Mouse (Mus musculus): ENCODE results near the gene Pex19. TPM values are rescaled to one million over a fixed set of nuclear protein-coding genes. Genes with fewer than 3 reads are reported as not detected.

The Pex19 gene
- total and polyA plus RNA-seq, 3 experiments: 26.3 to 53.6 TPM; not detected in 1

DNA sequence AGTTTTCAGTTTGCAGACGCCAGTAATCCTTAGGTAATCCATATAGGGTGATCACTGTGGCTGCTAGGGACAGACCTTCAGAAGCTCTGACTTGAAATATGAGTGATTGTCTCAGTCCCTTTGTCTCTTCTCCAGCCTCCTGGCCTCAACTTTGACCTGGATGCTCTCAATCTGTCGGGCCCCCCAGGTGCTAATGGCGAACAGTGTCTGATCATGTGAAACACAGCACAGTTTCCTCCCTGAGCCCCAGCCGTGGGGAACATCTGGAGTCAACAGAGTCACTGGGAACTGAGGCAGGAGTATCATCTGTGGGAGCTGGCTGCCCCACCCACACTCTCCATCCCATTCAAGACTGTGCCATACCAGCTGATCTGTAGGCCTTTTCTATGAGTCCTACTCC, 7.5 kb downstream of the Pex19 start:
- no peaks in the 10 kb centered on the region for H3K79me2 ChIP-seq (ENCODE audit: control insufficient read depth, insufficient read depth, low read length, poor library complexity)
- no peak overlapping the region for H3K4me3 ChIP-seq (ENCODE audit: control insufficient read depth in 1 of 2, insufficient read depth in 1 of 2, low read depth in 2 of 2, low read length in 2 of 2)
- H3K4me1 ChIP-seq (ENCODE audit: control insufficient read depth in 1 of 2, insufficient read depth in 2 of 2, low read length in 2 of 2): no peaks in the 10 kb centered on the region
- DNase-seq (ENCODE audit: low read depth, low spot score): no peak
- H3K9ac ChIP-seq (ENCODE audit: control insufficient read depth, low read depth, low read length, poor library complexity, severe bottlenecking): no peak overlapping the region
- TF ChIP-seq MYC (IDR thresholded peaks at IDR 0.05; ENCODE audit: low read depth, low read length) (no peak), RCOR1 (IDR thresholded peaks at IDR 0.05; ENCODE audit: low read depth, low read length) (no peak), USF2 (IDR thresholded peaks at IDR 0.05; ENCODE audit: borderline replicate concordance in 1 of 2, insufficient read depth in 1 of 2, low read depth in 1 of 2, low read length in 2 of 2) (no peak), TCF12 (IDR thresholded peaks at IDR 0.05; ENCODE audit: low read depth, low read length) (no peak), ZC3H11A (IDR thresholded peaks at IDR 0.05; ENCODE audit: low read depth, low read length) (no peak), ELF1 (IDR thresholded peaks at IDR 0.05; ENCODE audit: low read depth, low read length) (no peak), ETS1 (IDR thresholded peaks at IDR 0.05; ENCODE audit: low read depth, low read length) (no peak), SIN3A (IDR thresholded peaks at IDR 0.05; ENCODE audit: low read length) (no peak), E2F4 (IDR thresholded peaks at IDR 0.05; ENCODE audit: borderline replicate concordance, low read depth, low read length) (no peak), GATA1 (IDR thresholded peaks at IDR 0.05; ENCODE audit: low read depth, low read length) (no peak), POLR2A (IDR thresholded peaks at IDR 0.05; ENCODE audit: control insufficient read depth in 1 of 2, insufficient read depth in 1 of 2, low read depth in 1 of 2, low read length in 2 of 2, poor library complexity in 1 of 2) (no peak), MXI1 (IDR thresholded peaks at IDR 0.05; ENCODE audit: low read depth, low read length) (no peak), NELFE (IDR thresholded peaks at IDR 0.05; ENCODE audit: low read depth, low read length) (no peak), HCFC1 (IDR thresholded peaks at IDR 0.05; ENCODE audit: low read depth, low read length) (no peak), KAT2A (conservative IDR thresholded peaks at IDR 0.05; ENCODE audit: low read depth, low read length) (no peak), MYB (IDR thresholded peaks at IDR 0.05; ENCODE audit: low read depth, low read length) (no peak), POLR2AphosphoS5 (IDR thresholded peaks at IDR 0.05; ENCODE audit: borderline replicate concordance, low read depth, low read length) (no peak), USF1 (IDR thresholded peaks at IDR 0.05; ENCODE audit: low read depth, low read length) (no peak), MAFK (IDR thresholded peaks at IDR 0.05; ENCODE audit: borderline replicate concordance, low read depth, low read length) (no peak), NRF1 (IDR thresholded peaks at IDR 0.05; ENCODE audit: insufficient read depth, low read depth, low read length, poor library complexity, severe bottlenecking) (no peak)
- no peaks in the 10 kb centered on the region for H3K9me3 ChIP-seq (replicated peaks; ENCODE audit: insufficient read depth, low read length)
- H3K27ac ChIP-seq (ENCODE audit: control insufficient read depth, low read depth, low read length): no peak overlapping the region
- no peaks in the 10 kb centered on the region for H3K27me3 ChIP-seq (ENCODE audit: control insufficient read depth in 1 of 2, insufficient read depth in 2 of 2, low read length in 2 of 2)
- peaks cover 0 to 8% of the 10 kb centered on the region in 2 experiments; a peak in 2 of 4 replicates for H3K36me3 ChIP-seq (ENCODE audit: control insufficient read depth in 1 of 2, insufficient read depth in 2 of 2, low read length in 2 of 2)

- H3K36me3 ChIP-seq (ENCODE audit: control insufficient read depth in 1 of 2, insufficient read depth in 2 of 2, low read length in 2 of 2): peaks cover 0 to 2% of the 10 kb centered on the region in 2 experiments; a peak in 1 of 4 replicates
- H3K27me3 ChIP-seq (ENCODE audit: control insufficient read depth in 1 of 2, insufficient read depth in 2 of 2, low read length in 2 of 2): no peaks in the 10 kb centered on the region
- no peak overlapping the region for H3K27ac ChIP-seq (ENCODE audit: control insufficient read depth, low read depth, low read length)
- H3K4me1 ChIP-seq (ENCODE audit: control insufficient read depth in 1 of 2, insufficient read depth in 2 of 2, low read length in 2 of 2): no peaks in the 10 kb centered on the region
- H3K79me2 ChIP-seq (ENCODE audit: control insufficient read depth, insufficient read depth, low read length, poor library complexity): no peaks in the 10 kb centered on the region
- H3K9me3 ChIP-seq (replicated peaks; ENCODE audit: insufficient read depth, low read length): no peaks in the 10 kb centered on the region
- H3K4me3 ChIP-seq (ENCODE audit: control insufficient read depth in 1 of 2, insufficient read depth in 1 of 2, low read depth in 2 of 2, low read length in 2 of 2): no peak overlapping the region
- DNase-seq (ENCODE audit: low read depth, low spot score): no peak
- no peak overlapping the region for H3K9ac ChIP-seq (ENCODE audit: control insufficient read depth, low read depth, low read length, poor library complexity, severe bottlenecking)
- TF ChIP-seq EP300 (IDR thresholded peaks at IDR 0.05; ENCODE audit: low read depth in 1 of 2, low read length in 2 of 2): no peak
- no peak for TF ChIP-seq CTCF (IDR thresholded peaks at IDR 0.05 in 2 of 3, conservative IDR thresholded peaks at IDR 0.05 in 1 of 3; ENCODE audit: control insufficient read depth in 1 of 3, insufficient read depth in 1 of 3, low read depth in 2 of 3, low read length in 3 of 3, poor library complexity in 1 of 3, severe bottlenecking in 1 of 3)
- no peak for TF ChIP-seq ZKSCAN1 (IDR thresholded peaks at IDR 0.05; ENCODE audit: low read depth, low read length)
- no peak for TF ChIP-seq NRF1 (IDR thresholded peaks at IDR 0.05; ENCODE audit: insufficient read depth, low read depth, low read length, poor library complexity, severe bottlenecking)
- no peak for TF ChIP-seq MAX (IDR thresholded peaks at IDR 0.05; ENCODE audit: low read length)
- no peak for TF ChIP-seq E2F4 (IDR thresholded peaks at IDR 0.05; ENCODE audit: borderline replicate concordance, low read depth, low read length)
- TF ChIP-seq ETS1 (IDR thresholded peaks at IDR 0.05; ENCODE audit: low read depth, low read length): no peak
- TF ChIP-seq CHD2 (IDR thresholded peaks at IDR 0.05; ENCODE audit: low read length): no peak
- no peak for TF ChIP-seq RAD21 (IDR thresholded peaks at IDR 0.05; ENCODE audit: low read depth, low read length)
- no peak for TF ChIP-seq NELFE (IDR thresholded peaks at IDR 0.05; ENCODE audit: low read depth, low read length)
- no peak for TF ChIP-seq MYB (IDR thresholded peaks at IDR 0.05; ENCODE audit: low read depth, low read length)
- no peak for TF ChIP-seq MEF2A (IDR thresholded peaks at IDR 0.05; ENCODE audit: extremely low read depth, insufficient replicate concordance, low read depth, low read length, poor library complexity, severe bottlenecking)
- no peak for TF ChIP-seq ZNF384 (IDR thresholded peaks at IDR 0.05; ENCODE audit: low read depth, low read length)
- TF ChIP-seq UBTF (IDR thresholded peaks at IDR 0.05; ENCODE audit: borderline replicate concordance, insufficient read depth, low read depth, low read length): no peak
- no peak for TF ChIP-seq TAL1 (IDR thresholded peaks at IDR 0.05; ENCODE audit: low read length)
- no peak for TF ChIP-seq ZMIZ1 (IDR thresholded peaks at IDR 0.05; ENCODE audit: low read depth, low read length)
- TF ChIP-seq GABPA (IDR thresholded peaks at IDR 0.05; ENCODE audit: low read depth, low read length): no peak
Observed at GRCm38 (mm10) chr1:172140160-172140559, 13.6 kb downstream of the Pex19 start.

Measured in MEL (cell line).